Mouse (Mus musculus) adipocyte (in vitro differentiated cells): ENCODE results near the gene Ltbp2.

ENCODE experiments used
- DNase-seq: peaks from one replicate; pipeline ENCODE4 v3.0.0-alpha.2; 2016; ENCODE audit warnings: low spot score

Gene Ltbp2

GRCm38 (mm10) chr12:84839965-84840364, 36.4 kb downstream of the Ltbp2 start:
- no peak for DNase-seq

GRCm38 (mm10) chr12:84835626-84836025, 40.7 kb downstream of the Ltbp2 start:
- no peak for DNase-seq

GRCm38 (mm10) chr12:84834773-84835172, 41.6 kb downstream of the Ltbp2 start:
- no peak for DNase-seq

GRCm38 (mm10) chr12:84831648-84832047, 44.7 kb downstream of the Ltbp2 start:
- DNase-seq: no peak

GRCm38 (mm10) chr12:84831141-84831540, 45.2 kb downstream of the Ltbp2 start:
- DNase-seq: no peak

- DNase-seq: no peak
Measured at GRCm38 (mm10) chr12:84830438-84830837, 45.9 kb downstream of the Ltbp2 start.

GRCm38 (mm10) chr12:84829913-84830312, 46.4 kb downstream of the Ltbp2 start:
- no peak for DNase-seq

- DNase-seq: no peak
Measured at GRCm38 (mm10) chr12:84829109-84829724, 47.1 kb downstream of the Ltbp2 start.

GRCm38 (mm10) chr12:84827384-84827933, 48.9 kb downstream of the Ltbp2 start:
- no peak for DNase-seq

GRCm38 (mm10) chr12:84824203-84824602, 52.1 kb downstream of the Ltbp2 start:
- no peak for DNase-seq

GRCm38 (mm10) chr12:84823601-84824000, 52.7 kb downstream of the Ltbp2 start:
- peak; percentile 68 for DNase-seq

GRCm38 (mm10) chr12:84819236-84820168, 56.8 kb downstream of the Ltbp2 start:
- peak; percentile 53 for DNase-seq

GRCm38 (mm10) chr12:84818496-84818895, 57.8 kb downstream of the Ltbp2 start:
- no peak for DNase-seq

GRCm38 (mm10) chr12:84814663-84815325, 61.5 kb downstream of the Ltbp2 start:
- peak; percentile 80 for DNase-seq

GRCm38 (mm10) chr12:84813773-84814172, 62.6 kb downstream of the Ltbp2 start:
- DNase-seq: no peak

- DNase-seq: peak; percentile 71
Measured at GRCm38 (mm10) chr12:84812004-84812403, 64.3 kb downstream of the Ltbp2 start.

GRCm38 (mm10) chr12:84811510-84811909, 64.8 kb downstream of the Ltbp2 start:
- DNase-seq: peak; percentile 60

- no peak for DNase-seq
Measured at GRCm38 (mm10) chr12:84810810-84811209, 65.5 kb downstream of the Ltbp2 start.

GRCm38 (mm10) chr12:84809033-84809432, 67.3 kb downstream of the Ltbp2 start:
- no peak for DNase-seq

GRCm38 (mm10) chr12:84807351-84807750, 69.0 kb downstream of the Ltbp2 start:
- no peak for DNase-seq

- peak; percentile 83 for DNase-seq
Measured at GRCm38 (mm10) chr12:84806726-84807125, 69.6 kb downstream of the Ltbp2 start.

- no peak for DNase-seq
Measured at GRCm38 (mm10) chr12:84806010-84806409, 70.3 kb downstream of the Ltbp2 start.
